Mouse (Mus musculus) liver, adult 2 months (tissue): ENCODE measurements around the gene Eif2ak4. TPM values are rescaled to one million over a fixed set of nuclear protein-coding genes. Genes with fewer than 3 reads are reported as not detected.

Source experiments
- DNase-seq: peaks from one replicate; pipeline ENCODE4 v3.0.0-alpha.2; 2011; ENCODE audit warnings: low read depth, low spot score; ENCODE audit errors: extremely low read depth
- H3K27ac ChIP-seq: fragments of 200-500 bp; replicated peaks from 2 replicates; pipeline ENCODE4 v1.5.1; 2012; ENCODE audit warnings: low read depth, mild to moderate bottlenecking, control low read depth, inconsistent platforms, low read length; ENCODE audit not compliant: insufficient read depth
- H3K27me3 ChIP-seq: fragments of 200-500 bp; 2 replicates; pipeline ENCODE4 v1.6.1; 2012; ENCODE audit warnings: mild to moderate bottlenecking, moderate library complexity, low read length, inconsistent platforms; ENCODE audit not compliant: control insufficient read depth, insufficient read depth
- H3K36me3 ChIP-seq: fragments of 200-500 bp; 2 replicates; pipeline ENCODE4 v1.6.1; 2012; ENCODE audit warnings: low read length, inconsistent platforms; ENCODE audit not compliant: control insufficient read depth, insufficient read depth
- H3K4me1 ChIP-seq: fragments of 200-500 bp; 2 replicates; pipeline ENCODE4 v1.6.1; 2011; ENCODE audit warnings: low read length; ENCODE audit not compliant: control insufficient read depth, insufficient read depth
- H3K4me3 ChIP-seq: fragments of 200-500 bp; 2 replicates; pipeline ENCODE4 v1.5.1; 2011; ENCODE audit warnings: low read depth, mild to moderate bottlenecking, control low read depth, low read length, moderate library complexity; ENCODE audit not compliant: insufficient read depth
- H3K79me2 ChIP-seq: fragments of 200-500 bp; 2 replicates; pipeline ENCODE4 v1.6.1; 2012; ENCODE audit warnings: inconsistent platforms, mild to moderate bottlenecking, low read length, moderate library complexity; ENCODE audit not compliant: control insufficient read depth, insufficient read depth
- H3K9ac ChIP-seq: fragments of 200-500 bp; 2 replicates; pipeline ENCODE4 v1.6.1; 2012; ENCODE audit warnings: low read depth, mild to moderate bottlenecking, control low read depth, inconsistent platforms, low read length
- CTCF ChIP-seq: fragments of 200-500 bp; IDR thresholded peaks from 2 replicates; pipeline ENCODE4 v1.5.1; 2011; ENCODE audit warnings: low read depth, low read length, control low read depth
- POLR2A ChIP-seq: fragments of 200-500 bp; IDR thresholded peaks from 2 replicates; pipeline ENCODE4 v1.6.1; 2011; ENCODE audit warnings: low read length, control low read depth; ENCODE audit not compliant: insufficient read depth; ENCODE audit errors: extremely low read depth
- WGBS: fragments of 180-500 bp; shearing (Covaris S2); methylation state at CpG from one replicate; pipeline ENCODE4 v1.1.7; 2018; 5-methylcytosine and 5-hydroxymethylcytosine counted together
- polyA plus RNA-seq: library from polyadenylated mRNA; depleted of rRNA; stranded (reverse); fragments of >200 nt; gene quantifications from 2 replicates; pipeline ENCODE4 v1.2.3, GENCODE M21; 2012
- total RNA-seq: library from RNA; depleted of rRNA; stranded (reverse); fragments of >200 nt; gene quantifications from 2 replicates; pipeline ENCODE4 v1.2.3, GENCODE M21; 2014

The Eif2ak4 gene
- total and polyA plus RNA-seq, 2 experiments, result 4.8 to 5.4 TPM

DNA sequence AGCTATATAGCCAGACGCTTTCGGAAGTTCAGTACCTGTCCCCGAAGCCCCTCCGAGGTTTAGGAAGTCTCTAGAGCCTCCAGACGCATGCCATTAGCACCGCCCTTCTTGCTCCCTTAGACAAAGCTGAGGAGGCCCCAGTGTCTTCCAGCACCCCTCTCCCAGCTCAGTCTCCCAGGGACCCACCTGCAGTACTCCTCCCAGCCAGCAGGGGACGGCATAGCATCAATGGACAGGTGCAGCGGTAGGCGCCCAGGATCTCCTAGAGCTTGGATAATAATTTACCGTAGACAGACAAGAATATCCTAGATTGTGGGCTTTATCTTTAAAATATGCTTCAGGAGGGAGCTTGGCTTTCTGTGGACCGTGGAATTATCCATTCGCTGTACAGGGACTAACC lies 98.5 kb downstream of the Eif2ak4 start:
- TF ChIP-seq CTCF, result peak; percentile 99
- no peak for TF ChIP-seq POLR2A
- 22% methylated on average over 12 of the region's 12 CpGs for WGBS

GRCm38 (mm10) chr2:118487806-118488205 lies 99.4 kb downstream of the Eif2ak4 start:
- TF ChIP-seq POLR2A, result no peak
- peak; percentile 61 for TF ChIP-seq CTCF
- Histone ChIP-seq H3K27me3 (no peaks in the 10 kb centered on the region), H3K4me3 (no peak overlapping the region), H3K79me2 (no peaks in the 10 kb centered on the region), H3K27ac (no peak overlapping the region), H3K4me1 (peaks cover 17% of the 10 kb centered on the region), H3K9ac (no peak overlapping the region), H3K36me3 (no peaks in the 10 kb centered on the region)
- 85% methylated on average over 3 of the region's 3 CpGs for WGBS
- DNase-seq, result no peak

More for the DNA sequence above, 98.5 kb downstream of the Eif2ak4 start:
- peak; percentile 30 for DNase-seq
- Histone ChIP-seq H3K27me3 (no peaks in the 10 kb centered on the region), H3K4me1 (peaks cover 17% of the 10 kb centered on the region), H3K9ac (no peak overlapping the region), H3K4me3 (no peak overlapping the region; the same call in 1 of the 2 replicates), H3K27ac (no peak overlapping the region), H3K36me3 (no peaks in the 10 kb centered on the region), H3K79me2 (no peaks in the 10 kb centered on the region)

DNA sequence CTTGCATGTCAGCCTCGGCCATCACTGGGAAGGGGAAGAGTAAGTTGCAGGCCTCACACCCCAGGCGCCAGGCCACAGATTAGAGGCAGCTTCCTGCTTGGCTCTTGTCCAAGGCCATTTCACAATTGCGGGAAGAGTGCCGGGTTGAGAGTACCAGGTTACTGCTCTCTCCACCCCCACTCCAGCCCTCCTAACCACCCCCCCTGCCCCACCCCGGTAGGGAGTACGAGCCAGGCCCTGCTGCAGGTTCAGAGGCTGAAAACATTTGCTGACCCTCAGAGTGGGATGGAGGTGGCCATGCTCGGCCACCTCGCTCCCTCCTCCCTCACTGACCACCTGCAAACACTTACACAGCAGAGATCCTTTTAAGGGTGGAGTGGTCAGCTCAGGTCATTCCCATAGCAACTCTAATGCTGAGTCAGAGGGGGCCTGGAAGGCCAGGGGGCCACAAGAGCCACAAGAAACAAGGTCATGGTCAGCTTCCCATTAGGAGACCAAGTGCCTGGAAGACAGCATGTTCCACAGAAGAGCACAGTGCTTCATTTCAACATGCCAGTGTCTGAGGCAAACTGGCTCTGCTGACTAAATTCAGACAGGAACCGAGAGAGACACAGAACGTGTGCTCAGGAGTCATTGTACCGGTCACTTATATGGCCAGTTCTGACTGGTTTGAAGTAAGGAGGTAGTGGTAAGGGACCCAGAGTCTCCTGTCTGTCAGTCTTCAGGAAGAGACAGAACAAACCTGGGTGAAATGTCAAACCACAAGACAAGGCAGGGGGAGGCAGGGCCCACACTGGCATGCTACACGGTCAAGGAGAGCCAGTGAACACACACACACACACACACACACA lies 102.0 kb downstream of the Eif2ak4 start:
- H3K27ac ChIP-seq, result peak overlapping the region; percentile 12
- TF ChIP-seq CTCF, result no peak
- no peak for TF ChIP-seq POLR2A
- no peak overlapping the region for H3K4me3 ChIP-seq
- DNase-seq, result peak; percentile 82
- WGBS, result 6% methylated on average over 12 of the region's 12 CpGs
- H3K4me1 ChIP-seq, result peaks cover 17% of the 10 kb centered on the region
- no peak overlapping the region for H3K9ac ChIP-seq
- no peaks in the 10 kb centered on the region for H3K36me3 ChIP-seq
- no peaks in the 10 kb centered on the region for H3K79me2 ChIP-seq
- H3K27me3 ChIP-seq, result no peaks in the 10 kb centered on the region

GRCm38 (mm10) chr2:118491281-118491731 lies 102.9 kb downstream of the Eif2ak4 start:
- Histone ChIP-seq H3K79me2 (no peaks in the 10 kb centered on the region), H3K4me3 (no peak overlapping the region), H3K27me3 (no peaks in the 10 kb centered on the region), H3K27ac (peak overlapping the region; percentile 20; the same call in 1 of the 2 replicates), H3K36me3 (no peaks in the 10 kb centered on the region), H3K4me1 (peaks cover 17% of the 10 kb centered on the region), H3K9ac (no peak overlapping the region)
- TF ChIP-seq CTCF, result no peak
- no peak for TF ChIP-seq POLR2A
- WGBS, result 72% methylated on average over 5 of the region's 5 CpGs
- no peak for DNase-seq

DNA sequence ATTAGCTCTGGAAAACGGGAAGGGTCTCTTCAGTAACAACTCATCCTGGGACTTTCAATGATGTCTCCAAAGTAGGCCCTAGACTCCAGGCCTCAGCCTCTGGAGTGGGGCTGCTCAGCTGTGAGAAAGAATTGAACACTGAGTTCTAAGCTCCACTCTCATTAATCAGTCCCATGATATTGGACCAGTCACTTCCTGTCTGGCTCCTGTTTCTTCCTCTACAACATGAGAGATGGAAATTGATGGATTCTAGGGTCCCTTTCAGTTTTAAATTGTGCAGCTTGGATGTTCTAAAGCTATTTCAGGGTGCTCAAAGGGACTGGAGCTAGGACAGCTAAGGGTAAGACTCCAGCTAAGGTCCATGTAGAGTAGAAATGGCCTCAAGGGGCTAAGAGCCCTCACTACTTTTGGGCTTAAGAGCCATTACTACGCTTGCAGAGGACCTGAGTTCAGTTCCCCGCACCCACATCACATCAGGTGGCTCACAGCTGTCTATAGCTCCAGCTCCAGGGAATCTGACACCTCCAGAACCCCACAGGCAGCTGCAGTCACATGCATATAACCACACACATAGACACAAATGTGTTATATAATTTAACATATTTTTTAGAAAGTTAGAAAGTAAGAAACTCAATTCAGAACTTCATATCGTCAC lies 103.5 kb downstream of the Eif2ak4 start:
- Histone ChIP-seq H3K4me1 (peaks cover 17% of the 10 kb centered on the region), H3K79me2 (no peaks in the 10 kb centered on the region), H3K4me3 (no peak overlapping the region), H3K9ac (no peak overlapping the region), H3K36me3 (no peaks in the 10 kb centered on the region), H3K27ac (peak overlapping the region; percentile 20; the same call in 1 of the 2 replicates), H3K27me3 (no peaks in the 10 kb centered on the region)
- WGBS, result 90% methylated on average over 4 of the region's 4 CpGs
- no peak for TF ChIP-seq POLR2A
- TF ChIP-seq CTCF, result no peak
- no peak for DNase-seq
